Mouse (Mus musculus): ENCODE measurements around the gene Gcg.

- TF ChIP-seq CTCF (IDR thresholded peaks at IDR 0.05) (no peak), EP300 (IDR thresholded peaks at IDR 0.05) (no peak)
These were observed 23.0 kb upstream of the Gcg start for GRCm38 (mm10) chr2:62506441-62506840.
